Mouse (Mus musculus) layer of hippocampus, postnatal 10 days (tissue): ENCODE results near the gene Foxd2. TPM values are rescaled to one million over a fixed set of nuclear protein-coding genes. Genes with fewer than 3 reads are reported as not detected.

Experiments
- DNase-seq, 2 experiments: peaks; one replicate each; pipeline ENCODE4 v3.0.0; 2021; ENCODE audit warnings: low spot score in 2 of 2
- long read RNA-seq: library from polyadenylated mRNA; stranded (forward); transcript quantifications from one replicate; pipeline ENCODE4 v2.0.0, GENCODE M21; 2023
- total RNA-seq, 2 experiments: library from RNA; stranded (reverse); gene quantifications; 2 replicates each; pipeline ENCODE4 v1.2.3; 2021

Gene Foxd2
- under 1 TPM; 0.20 to 0.39 TPM for total RNA-seq
- long read RNA-seq, result 0 reads

DNA sequence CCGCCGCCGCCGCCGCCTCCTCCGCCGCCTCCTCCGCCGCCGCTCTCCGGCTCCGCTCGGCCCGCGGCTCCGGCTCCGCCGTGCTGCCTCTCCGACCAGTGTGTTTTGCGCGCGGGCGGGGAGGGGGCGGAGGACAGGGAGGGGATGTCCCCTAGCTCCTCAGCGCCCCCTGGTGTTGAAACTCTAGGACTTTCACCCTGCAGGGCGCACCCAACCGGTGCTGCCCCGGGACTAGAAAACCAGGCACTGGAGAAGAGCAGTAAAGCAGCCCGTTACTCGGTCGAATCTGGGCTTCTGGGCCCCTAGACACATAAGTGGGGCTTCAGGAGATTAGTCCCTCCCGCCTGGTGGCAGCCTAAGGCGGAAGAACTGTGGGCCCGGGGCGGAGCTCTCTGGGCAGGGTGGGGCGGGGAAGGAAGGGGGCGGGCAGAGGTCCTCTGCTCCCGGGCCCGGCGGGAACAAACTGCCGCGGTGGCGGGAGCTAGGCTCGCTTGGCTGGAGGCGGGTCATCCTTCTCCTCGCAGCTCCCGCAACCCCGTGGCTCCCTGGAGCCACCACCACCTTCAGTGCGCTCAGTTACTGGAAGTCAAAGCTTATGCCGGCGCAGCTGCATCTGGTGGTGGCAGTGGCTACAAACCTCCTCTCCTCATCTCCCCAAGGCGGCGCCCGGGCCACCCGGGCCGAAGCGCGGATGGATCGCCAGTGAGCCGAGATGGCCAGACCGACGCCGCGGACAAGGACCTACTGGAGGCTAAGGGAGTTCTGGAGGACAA is at the start of gene Foxd2:
Gene Foxd2 (minus strand): TSS at position 45 of the 773 bp plus-strand sequence.
- DNase-seq, result peak; percentile 86

DNA sequence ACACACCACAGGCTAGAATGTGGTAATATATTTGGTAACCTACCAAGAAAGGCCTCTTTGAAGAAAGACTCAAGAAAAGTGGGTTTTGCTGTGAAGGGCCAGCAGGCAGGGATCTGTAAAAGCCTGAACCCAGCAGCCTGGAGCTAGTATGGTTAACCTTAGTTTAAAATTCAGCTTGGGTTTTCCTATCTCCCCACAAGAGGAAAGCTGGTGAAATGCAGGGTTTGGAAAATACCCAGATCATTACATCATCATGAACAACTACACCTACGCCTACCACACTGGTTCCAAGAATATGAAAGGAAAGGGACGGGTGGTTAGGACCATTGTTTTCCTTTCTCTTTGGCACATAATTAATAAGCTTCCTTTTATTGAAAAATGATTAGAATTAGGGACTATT is 49.6 kb upstream of the Foxd2 start:
- no peak for DNase-seq

DNA sequence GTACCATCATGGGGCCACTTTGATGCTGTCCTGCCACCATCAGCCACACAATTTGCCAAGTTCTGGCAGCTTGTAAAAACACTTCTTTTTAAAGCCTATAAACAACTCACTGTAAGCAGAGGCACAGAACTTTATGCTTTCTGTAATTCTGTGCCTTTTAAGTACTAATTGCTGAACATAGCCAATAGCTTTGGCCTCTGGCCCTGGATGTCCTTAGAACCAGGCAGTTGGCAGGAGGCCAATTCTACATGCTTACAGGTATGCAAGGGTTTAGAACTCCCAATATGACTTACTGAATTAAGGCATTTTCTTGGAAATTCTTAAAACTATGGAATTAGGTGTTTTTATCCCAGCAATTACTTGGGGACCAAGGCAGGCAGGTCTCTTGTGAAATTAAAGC is 48.7 kb upstream of the Foxd2 start:
- no peak for DNase-seq

DNA sequence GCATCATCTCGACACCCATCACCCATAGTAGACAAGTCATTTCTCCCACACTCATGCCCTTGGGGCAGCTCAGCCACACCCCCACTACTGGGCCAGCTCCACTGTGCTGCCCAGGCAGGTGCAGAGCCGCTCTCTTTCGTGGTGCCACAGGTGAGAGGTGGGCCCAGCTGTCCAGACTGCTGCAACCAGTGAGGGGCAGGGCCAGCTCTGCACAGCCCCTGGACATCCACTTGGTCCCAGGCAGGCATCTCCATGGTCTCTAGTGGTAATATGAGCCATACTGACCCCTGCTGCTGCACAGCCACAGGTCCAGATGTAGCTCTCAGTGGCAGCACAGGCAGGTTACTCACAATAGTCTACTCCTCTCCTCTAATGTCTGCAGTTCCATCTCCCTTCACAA is 44.5 kb upstream of the Foxd2 start:
- no peak for DNase-seq

DNA sequence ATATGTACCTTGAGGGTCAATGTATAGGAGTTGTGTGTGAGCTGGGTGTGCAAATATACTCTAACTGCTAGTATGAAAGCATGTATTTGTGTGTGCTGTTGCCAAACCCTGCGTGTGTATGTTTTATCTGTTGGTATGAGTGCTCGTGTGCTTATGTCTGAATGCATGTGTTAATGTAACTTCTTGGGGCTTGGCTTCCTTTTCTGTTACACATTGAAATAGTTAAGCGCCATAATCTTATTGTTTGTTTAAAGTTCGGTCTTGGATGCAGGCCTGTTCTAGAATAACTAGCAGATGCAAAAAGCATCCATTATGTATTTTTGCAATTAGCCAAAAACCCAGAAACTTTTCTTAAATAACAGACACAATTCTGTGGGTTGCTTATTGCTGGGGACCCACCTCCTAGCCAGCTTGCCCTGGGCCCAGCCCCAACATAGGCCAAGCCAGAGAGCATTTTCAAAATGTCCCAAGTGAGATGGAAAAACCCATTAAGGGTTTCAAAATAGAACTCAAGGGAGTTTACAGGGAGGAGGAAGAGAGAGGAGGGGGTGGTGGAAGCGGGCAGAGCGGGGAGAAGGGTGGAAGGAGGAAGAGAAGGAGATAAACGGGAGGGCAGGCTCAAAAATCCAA is 39.3 kb upstream of the Foxd2 start:
- DNase-seq, result no peak

DNA sequence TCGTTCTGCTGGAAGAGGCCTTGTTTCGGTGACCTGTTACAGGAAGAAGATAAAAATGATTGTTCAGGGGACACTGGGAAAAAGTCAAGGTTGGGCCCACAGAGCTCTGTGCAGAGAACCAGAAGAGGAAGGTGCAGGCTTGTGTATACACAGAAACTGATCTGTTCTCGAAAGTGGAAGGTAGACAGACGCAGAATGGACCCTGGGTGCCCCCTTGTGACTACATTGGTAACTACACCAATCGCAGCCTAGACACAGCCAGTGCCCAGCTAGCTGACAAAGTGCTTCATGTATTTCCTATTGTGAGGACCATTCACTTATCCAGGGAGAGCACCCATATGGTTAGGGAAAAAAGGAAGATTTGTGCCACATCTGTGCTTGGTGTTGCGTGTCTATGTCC is 38.7 kb upstream of the Foxd2 start:
- peak; percentile 93 for DNase-seq

DNA sequence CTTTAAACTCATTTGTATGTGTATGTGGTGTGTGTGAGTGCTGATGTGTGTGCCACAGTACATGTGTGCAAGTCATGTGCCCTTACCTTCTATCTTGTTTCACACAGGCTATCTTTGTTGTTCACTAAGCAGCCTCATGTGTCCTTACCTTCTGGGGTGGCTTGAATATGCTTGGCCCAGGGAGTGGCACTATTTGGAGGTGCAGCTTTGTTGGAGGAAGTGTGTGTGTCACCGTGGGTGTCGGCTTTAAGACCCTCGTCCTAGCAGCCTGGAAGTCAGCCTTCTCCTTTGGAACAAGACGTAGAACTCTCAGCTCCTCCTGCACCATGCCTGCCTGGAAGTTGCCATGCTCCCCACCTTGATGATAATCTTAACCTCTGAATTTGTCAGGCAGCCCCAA is 37.7 kb upstream of the Foxd2 start:
- DNase-seq, result no peak

DNA sequence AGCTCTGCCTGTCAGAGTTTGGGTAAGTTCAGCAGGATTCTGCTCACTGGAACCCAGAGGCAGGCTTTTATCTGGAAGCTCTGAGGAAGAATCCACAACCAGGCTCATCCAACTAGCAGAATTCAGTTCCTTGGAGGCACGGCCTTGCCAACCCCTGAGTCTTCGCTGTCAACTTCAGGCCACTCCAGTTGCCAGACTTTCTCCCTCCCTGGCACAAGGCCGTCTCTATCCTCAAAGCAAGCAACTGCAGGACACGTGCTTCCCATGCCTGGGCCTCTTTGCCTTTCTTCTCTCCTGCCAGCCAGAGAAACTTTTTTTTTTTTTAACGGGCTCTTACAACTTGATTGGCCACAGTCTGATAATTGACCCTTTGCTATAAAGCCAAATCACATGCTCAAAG is 36.3 kb upstream of the Foxd2 start:
- no peak for DNase-seq

DNA sequence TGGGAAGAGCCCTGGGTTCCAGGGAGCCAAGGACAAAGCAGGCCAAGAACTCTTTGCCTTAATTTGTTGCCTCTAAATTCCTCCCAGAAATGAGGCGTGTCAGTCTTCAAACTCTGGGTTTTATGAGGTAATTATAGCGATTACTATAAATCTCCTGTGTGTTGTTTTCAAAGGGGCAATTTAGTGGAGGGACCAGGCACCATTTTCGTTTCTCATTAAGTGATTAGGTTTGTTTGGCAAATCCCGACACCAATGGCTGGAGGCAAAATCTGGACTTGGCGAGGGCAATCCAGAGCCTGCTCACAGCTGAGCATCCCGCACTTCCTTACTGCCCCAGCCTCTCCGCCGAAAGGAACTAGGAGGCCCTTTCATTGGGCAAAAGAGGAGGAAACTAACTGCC is 33.9 kb upstream of the Foxd2 start:
- DNase-seq, result no peak

DNA sequence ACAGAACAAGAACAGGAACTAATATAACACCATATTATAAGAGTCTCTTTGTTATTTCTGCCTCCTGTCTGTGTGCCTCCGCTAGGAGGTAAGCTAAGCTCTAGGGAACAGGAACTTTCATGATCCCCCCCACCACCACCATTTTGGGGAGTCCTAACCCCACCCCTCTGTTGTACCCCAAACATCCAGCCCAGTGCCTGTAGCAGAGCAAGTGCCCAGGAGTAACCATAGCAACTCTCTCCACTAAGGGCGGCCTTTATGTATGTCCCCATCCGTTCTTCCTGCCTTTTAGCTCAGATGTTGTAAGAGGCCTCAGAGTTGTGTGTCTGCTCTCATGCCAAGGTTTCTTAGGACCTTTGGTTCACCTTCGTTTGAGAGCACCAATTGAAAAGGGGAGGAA is 33.4 kb upstream of the Foxd2 start:
- no peak for DNase-seq

DNA sequence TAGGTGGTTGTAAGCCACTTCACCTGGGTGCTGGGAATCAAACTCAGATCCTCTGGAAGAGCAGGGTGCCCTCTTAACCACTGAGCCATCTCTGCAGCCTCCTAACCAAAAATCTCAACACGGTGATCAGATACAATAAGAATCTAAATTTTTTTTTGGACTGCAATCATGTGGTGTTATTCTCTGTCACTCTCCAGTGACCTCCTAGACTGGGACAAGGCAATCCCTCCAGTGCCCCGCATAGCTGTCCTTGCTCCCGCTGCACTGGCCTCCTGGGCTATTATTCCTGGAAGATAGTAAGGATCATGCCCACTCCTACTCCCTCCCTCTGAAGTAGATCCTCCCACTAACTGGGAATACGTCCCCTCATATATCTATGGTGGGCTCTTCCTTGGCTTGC is 32.6 kb upstream of the Foxd2 start:
- no peak for DNase-seq

DNA sequence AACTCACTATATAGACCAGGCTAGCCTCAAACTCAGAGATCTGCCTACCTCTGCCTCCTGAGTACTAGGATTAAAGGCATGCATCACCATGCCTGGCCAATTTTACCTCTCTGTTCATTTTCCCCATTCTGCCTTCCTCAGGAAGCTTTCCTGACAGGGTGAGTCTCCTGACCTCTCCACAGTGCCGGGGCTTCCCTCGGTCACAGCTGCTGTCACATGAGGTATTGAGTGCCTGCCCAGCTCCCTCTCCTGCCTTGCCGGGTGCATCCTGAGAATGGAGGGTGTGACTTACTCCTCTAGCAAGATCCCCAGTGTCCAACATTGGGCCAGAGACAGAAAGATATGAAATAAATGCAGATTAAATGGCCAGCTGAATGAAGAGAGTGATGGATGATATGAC is 29.6 kb upstream of the Foxd2 start:
- DNase-seq, result no peak

DNA sequence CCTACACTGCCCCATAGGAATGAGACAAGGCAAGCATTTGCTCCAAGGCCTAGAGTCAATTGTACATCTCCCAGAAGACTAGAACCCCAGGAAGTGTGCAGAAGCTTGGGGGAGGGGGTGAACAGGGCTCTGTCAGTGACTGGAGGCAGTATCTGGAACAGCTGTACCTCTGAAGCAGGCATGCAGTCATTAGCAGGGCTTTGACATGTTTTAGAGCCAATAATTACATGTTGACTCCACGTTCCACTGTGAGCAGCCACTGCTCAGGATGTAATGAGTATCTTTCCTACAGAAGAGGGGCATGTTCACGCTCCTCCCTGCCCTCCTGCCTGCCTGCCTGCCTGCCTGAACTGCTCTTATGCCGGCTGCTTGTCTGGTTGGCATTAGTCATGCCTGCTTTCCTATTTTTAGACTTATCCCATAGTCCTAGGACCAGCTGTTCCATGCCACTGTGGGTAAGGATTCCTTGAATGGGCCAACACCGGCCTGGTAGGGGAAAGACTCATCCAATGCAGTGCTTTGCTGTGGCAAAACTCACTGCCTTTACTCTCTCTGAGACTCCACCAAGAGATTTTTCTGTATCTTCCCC is 28.9 kb upstream of the Foxd2 start:
- no peak for DNase-seq

DNA sequence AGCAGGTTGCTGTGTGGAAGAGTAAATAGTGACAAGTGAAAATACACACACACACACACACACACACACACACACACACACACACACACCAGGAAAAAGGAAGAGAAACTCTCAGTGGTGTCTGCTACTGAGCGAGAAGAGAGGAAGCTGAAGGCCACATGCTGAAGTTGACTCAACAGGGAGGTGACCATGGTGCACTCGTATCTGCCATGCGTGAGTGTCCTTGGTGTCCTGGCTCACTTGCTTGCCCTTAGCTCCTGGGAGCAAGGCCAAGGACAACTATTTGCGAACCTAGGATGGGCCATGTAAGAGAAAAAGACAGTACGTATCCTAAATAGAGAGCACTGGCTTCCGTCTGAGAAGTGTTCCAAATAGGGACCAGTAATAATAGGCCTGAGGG is 25.5 kb upstream of the Foxd2 start:
- DNase-seq, result no peak

DNA sequence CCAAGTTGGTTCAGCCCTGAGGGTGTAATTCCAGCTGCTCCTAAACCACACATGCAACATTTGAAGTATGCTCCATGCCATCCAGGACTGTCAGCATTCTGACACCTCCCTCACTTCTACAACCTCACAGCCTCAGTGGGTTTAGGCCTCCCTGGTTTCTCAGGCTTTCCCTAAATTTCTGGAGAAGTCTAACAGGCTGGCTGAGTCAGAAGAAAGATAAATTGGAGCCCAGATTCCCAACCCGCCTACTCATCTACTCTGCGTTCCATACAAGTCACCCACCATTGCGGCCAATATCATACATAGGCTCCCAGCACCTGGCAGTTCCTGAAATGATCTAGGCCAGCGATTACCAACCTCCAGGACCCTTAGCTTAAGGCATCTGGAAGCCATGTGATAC is 24.1 kb upstream of the Foxd2 start:
- DNase-seq, result no peak

DNA sequence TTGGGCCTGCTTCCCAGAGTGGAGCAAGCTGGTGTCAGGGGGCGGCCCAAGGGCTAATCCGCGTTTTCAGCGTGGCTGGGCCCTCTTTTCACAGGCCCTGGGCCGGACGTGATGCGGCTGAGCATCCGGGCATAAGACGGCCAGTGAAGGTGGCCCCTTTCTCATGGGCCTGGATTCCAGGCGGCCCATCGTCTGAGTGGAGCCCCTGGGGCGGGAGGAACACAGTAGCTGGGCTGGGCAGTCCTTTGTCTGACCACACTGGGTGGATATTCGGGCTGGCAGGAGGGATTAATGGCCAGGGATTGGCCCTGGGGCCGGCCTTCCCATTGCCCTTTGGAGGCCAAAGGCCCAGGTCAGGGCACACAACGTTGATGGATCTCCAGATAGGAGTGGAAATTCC is 20.5 kb upstream of the Foxd2 start:
- no peak for DNase-seq

DNA sequence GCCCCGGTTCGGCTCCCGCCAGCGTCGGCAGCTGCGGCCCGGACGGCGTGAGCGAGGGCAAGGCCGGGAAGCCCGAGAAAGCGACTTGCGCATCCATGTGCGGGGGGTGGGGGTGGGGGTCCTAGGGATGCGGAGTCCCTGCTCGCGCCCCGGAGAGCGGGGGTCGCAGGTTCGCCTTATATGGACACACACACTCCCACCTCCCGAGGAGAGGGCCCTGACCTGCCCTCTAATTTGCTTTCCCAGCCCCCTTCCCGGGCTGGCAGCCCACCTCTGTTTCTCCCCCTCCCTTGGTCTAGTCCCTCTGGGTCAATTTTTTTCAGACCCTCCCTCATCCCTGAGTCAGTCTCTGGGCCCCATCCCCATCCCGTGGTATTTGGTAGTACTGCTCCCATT is 17.2 kb upstream of the Foxd2 start, which contains the start of gene Foxe3:
Gene Foxe3 (minus strand): TSS at position 97 of the 396 bp plus-strand sequence.
- no peak for DNase-seq

DNA sequence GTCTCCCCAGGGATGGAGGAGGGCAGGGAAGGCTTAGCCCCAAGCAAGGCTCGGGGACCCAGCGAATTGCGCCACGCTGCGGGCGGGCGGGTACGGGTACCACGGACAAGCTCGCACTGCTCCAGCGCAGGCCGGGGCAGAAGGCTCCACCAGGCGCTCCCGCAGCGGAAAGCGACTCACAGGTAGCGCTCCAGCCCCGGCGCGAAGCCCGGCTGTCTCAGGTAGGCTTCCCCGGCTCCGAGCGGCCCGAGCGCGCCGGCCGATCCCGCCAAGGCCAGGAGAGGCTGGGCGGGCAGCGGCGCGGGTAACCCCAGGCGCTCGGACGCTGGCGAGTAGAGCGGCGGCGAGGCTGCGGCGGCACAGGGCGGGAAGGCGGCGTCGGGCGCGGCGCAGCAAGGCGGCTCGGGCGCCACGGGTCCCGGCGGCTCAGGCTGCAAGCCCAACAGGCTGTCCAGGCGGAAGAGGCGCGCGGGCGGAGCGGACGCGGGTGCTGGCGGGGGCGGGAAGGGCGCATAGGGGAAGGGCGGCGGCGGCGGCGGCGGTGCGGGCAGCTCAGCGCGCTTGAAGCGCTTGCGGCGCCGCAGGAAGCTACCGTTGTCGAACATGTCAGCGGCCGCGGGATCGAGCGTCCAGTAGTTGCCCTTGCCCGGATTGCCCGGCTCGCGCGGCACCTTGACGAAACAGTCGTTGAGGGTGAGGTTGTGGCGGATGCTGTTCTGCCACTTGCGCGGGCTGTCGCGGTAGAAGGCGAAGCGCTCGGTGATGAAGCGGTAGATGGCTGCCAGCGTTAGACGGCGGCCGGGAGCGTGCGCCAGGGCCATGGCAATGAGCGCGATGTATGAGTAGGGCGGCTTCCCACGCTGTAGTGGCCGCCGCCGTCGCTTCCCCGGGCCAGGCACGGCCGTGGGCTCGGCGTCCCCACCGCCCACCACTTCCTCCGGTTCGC is 16.6 kb upstream of the Foxd2 start:
- no peak for DNase-seq

DNA sequence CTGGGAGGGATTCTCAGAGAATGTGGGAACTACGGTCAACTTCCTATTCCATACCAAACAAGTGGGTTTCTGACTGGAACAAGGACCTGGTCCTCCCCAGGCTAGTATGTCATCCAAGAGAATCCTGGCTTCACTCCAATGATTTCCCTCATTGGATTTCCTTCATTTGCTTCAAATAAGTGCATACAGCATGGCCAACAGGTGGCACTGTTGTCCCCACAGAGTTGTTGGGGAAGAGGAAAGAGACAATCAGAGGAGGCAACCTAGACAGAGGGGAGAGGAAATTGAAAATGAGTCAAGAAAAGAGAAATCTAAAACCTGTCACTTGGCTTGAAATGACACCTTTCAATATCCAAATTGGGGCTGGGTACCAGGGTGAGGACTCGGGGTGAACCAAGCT is 8.4 kb upstream of the Foxd2 start:
- peak; percentile 33 to 48 for DNase-seq

DNA sequence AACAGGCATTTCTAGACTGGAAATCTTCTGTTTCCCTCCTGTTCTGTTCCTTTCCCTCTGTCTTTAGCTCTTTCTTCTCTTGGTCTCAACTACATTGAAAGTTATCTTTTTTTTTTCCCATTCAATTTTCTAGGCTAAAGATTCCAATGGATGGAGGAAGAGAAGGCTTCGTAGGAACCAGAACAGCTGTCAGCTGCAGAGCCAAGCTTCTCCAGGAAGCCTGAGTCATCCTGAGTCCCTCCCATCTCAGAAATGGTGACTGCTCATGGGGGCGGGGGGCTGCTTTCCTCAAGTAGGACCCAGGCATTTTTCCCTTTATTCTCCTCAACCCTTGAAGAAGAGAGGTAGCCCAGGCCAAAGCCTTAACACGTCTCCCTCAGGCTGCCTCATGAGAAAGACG is 7.4 kb upstream of the Foxd2 start:
- no peak for DNase-seq

DNA sequence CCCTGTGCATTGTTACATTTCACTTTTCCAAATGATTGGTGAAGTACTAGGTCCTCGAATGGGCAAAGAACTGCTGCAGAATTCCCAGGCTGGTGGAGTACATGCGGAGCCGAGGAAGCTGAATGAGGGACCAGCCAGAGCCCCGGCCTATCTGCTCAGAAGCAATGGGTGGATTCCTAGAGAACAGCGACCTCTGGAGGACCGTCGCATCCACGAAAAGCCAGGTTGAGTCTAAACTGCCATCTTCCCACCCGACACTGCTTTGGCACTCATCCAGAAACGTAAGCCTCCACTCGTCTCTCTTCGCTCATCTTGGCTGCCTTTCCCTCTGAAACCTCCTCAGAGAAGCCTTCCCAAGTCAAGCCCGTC is 4.9 kb upstream of the Foxd2 start:
- DNase-seq, result peak; percentile 67 to 69
